Mouse (Mus musculus) cerebellum, adult 9-10 months (tissue): ENCODE measurements around the gene Ccdc38.

Source experiments
- DNase-seq: peaks from one replicate; pipeline ENCODE4 v3.0.0; 2022

The Ccdc38 gene

GRCm38 (mm10) chr10:93540431-93541210 lies at the start of gene Ccdc38:
Gene Ccdc38 (plus strand): TSS chr10:93540632.
- DNase-seq, result no peak

- no peak for DNase-seq
Measured at GRCm38 (mm10) chr10:93500864-93501263, 39.6 kb upstream of the Ccdc38 start.

DNA sequence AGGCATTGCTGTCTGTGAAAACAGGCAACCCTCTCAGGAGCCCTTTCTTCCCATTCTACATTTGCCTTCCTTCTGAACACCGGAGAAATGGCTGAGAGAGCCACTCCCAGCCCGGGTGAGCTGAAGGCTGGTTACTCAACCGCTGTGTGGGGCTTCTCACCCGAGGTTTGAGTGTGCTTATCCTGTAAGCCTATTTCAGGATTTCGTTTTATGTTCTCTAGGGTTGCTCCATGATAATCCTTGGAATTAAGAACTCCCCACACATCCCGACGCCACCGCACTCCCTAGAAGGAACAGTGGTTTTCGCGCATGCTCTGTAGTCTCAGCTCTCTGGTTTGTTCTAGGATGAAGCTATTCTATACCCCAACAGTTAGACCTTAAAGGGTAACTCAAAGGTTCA lies 39.1 kb upstream of the Ccdc38 start:
- no peak for DNase-seq

GRCm38 (mm10) chr10:93508383-93508970 lies 32.0 kb upstream of the Ccdc38 start:
- DNase-seq, result no peak

DNA sequence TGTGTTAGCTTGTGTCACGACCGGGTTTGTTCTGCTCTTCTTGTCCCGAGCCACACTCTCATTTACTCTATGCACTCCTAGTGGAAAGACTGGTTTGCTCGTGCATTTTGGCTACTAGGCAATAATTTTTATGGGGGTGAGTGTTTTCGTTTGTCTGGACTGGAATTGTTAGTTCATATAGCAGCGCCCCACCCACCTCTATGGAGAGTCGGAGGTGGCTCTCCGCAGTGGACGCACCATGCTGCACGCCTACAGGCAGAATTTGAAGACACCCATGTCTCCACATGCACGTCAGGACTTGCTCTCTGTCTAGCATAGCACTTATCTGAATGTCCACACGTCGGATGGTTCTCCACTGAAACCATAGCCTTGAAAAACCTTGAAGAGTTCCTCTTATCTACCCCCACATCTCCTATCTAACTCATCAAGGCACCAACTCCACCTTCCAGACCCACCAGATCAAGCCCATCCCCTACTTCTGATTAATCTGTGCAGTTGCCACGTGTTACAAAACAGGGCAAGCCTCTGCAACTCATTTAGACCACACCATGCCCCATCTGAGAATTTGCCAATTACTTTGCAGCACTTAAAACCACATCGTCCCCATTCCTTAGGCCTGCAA lies 30.8 kb upstream of the Ccdc38 start:
- no peak for DNase-seq

GRCm38 (mm10) chr10:93515419-93515818 lies 25.0 kb upstream of the Ccdc38 start:
- no peak for DNase-seq

- DNase-seq, result no peak
Measured at GRCm38 (mm10) chr10:93515927-93516326, 24.5 kb upstream of the Ccdc38 start.

DNA sequence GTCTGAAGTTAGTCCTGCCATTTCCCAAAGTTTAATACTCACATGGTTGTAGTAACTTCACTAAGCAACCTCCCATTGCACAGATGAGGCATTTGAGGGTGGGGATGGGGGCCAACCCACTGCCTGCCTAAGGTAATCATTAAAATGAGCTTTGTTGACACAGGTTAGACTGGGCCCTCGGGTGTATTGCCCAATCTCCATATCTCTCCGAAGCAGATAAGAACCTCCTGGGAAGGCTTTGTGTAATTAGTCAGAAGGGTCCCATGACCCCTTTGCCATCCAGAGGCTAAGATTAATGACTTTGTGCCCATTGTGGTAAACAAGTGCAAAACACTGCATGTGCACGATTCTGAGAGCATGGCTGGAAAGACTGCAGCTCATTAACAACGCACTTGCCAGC lies 22.7 kb upstream of the Ccdc38 start:
- DNase-seq, result no peak

- no peak for DNase-seq
Measured at GRCm38 (mm10) chr10:93518186-93518585, 22.2 kb upstream of the Ccdc38 start.

GRCm38 (mm10) chr10:93518620-93519019 lies 21.8 kb upstream of the Ccdc38 start:
- DNase-seq, result no peak

DNA sequence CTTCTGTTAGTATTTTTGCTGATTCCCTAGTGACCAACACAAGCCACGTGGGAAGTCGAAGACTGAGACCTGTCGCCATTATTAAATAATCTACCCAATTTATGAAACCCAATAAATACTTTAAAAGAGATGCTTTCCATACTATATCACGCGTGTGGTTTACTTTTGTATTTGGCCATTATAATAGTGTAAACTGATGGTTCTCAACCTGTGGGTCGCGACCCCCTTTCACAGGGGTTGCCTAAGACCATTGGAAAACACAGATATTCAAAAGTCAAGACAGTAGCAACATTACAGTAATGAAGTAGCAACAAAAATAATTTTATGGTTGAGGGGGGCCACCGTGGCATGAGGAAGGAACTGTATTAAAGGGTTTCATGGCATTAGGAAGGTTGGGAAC lies 21.3 kb upstream of the Ccdc38 start:
- no peak for DNase-seq

DNA sequence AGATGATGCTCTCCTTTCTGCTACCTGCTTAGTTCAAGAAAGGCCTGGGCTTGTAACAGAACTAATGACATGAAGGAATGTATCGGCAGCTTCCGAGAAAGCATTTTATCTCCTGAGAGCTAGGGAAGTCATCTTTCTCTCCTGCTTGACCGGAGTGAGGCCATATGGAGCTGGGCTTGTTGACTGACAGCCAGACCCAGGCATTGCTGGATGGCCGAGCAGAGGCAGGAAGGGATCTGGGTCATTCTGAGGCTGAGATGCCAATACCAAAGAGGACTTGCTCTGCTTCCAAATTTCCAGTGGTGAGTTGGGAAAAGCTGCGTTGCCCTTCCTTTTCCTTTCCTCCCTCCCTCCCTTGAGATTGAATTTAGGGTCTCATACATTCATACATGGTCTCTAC lies 20.7 kb upstream of the Ccdc38 start:
- peak; percentile 73 for DNase-seq

GRCm38 (mm10) chr10:93520994-93521393 lies 19.4 kb upstream of the Ccdc38 start:
- DNase-seq, result no peak

DNA sequence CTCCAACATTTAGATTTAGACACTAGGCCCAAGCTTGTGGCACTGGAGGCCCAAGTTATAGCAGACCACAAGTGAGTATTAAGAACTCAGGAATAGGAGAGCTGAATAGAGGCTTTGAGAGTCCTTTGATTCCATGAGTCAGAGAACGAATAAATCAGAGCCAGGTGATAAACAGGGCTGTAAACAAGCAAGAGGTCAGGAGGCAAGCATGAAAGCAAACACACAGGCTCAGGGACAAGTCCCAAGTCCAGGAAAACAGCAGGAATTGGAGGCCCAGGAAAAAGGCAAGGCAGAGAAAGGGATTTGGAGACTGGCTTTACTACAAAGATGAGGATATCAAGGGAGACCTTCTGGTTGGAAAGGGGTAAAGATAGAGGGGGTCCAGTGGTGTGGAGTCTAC lies 15.1 kb upstream of the Ccdc38 start:
- no peak for DNase-seq

- DNase-seq, result no peak
Measured at GRCm38 (mm10) chr10:93538287-93538686, 2.1 kb upstream of the Ccdc38 start.

GRCm38 (mm10) chr10:93538818-93539217 lies 1.6 kb upstream of the Ccdc38 start:
- DNase-seq, result no peak

- peak; percentile 48 for DNase-seq
Measured at GRCm38 (mm10) chr10:93539775-93540430, 529 bp upstream of the Ccdc38 start, which contains the start of gene Amdhd1. Gene Amdhd1 (minus strand): TSS chr10:93540033.

GRCm38 (mm10) chr10:93541585-93541984 lies 1.2 kb downstream of the Ccdc38 start:
- no peak for DNase-seq

DNA sequence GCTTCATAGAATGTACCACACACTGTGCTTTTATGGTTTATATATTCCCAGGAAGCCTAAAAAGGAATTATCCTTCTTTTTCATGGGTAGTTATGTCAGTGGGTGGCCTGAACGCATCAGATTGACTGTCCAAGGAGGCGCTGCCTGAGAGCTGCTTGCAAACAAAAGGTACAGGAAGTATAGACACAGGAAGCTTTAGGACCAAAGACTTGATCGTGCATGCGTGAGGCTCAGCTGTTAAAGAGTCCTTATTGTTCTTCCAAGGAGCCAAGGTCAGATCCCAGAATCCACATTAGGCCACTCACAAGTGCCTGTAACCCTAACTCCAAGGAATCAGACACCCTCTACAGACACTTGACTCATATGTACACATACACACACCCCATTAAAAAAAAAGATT lies 1.9 kb downstream of the Ccdc38 start:
- no peak for DNase-seq

DNA sequence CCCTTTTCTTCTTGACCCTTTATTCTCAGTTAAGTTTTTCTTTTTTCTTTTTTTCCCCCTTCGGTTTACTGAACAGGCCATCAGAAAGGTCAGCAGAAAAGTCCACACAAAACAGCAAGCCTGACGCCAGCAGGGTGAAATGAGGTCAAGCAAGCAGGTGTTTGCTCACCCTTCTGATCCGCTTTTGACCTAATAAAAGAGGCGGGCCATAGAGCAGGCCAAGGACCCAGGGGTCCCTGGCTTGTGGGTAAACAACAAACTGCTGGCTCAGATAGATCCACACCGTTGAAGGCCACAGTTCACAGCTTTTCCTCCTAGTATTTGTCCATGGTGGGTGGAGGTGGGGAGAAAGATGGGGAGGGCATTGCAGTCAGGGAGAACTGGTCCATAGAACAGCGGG lies 2.7 kb downstream of the Ccdc38 start:
- DNase-seq, result no peak

DNA sequence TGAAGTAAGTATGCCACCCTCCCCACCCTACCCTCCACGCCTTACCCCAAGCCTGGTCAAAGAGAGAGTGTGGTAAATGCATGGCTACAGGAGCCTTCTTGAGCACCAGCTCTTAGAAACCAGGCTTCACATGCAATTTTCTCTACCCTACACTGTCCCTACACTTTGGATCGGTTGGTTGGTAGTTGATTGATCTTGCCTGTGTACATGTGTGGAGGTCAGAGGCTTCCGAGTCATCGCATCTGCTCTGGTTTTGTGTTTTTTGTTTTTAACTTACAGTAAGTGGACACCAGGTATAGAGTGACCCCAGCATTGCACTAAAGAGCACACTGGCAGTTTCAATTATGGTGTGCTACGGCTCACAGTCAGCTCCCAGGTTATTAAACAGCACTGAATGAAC lies 3.7 kb downstream of the Ccdc38 start:
- no peak for DNase-seq

DNA sequence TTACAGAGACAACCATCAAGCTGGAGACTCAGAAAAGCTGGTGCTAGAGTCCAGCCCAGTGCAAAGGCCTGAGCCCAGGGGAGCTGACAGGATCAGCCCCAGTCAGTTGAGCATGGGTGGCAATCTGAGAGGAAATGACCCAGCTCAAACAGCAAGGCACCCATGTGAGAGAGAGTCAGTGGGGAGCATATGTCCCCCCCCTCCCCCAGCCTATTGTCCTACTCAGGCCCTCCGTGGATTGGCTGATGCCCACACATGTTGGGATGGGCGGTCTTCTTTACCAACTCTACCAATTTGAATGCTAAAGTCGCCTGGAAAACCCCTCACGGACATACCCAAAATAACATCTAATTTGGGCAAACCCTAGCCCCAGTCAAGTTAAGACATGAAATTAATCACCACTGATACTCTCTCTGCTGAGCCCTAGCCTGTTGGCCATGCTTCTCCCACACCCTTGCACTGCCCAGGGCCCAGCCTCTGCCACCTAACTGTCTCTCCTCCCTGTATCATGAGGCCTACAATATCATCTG lies 7.4 kb downstream of the Ccdc38 start:
- DNase-seq, result no peak

- peak; percentile 83 for DNase-seq
Measured at GRCm38 (mm10) chr10:93548991-93549390, 8.6 kb downstream of the Ccdc38 start.
